Mouse (Mus musculus) embryonic facial prominence, embryonic 14.5 days (tissue): ENCODE data around the gene Cask. TPM values are rescaled to one million over a fixed set of nuclear protein-coding genes. Genes with fewer than 3 reads are reported as not detected.

Source experiments
- ATAC-seq: fragments of 200-750 bp; cut with Nextera tagmentation; 2 replicates; pipeline ENCODE4 v1.8.0; 2017; ENCODE audit warnings: low read depth, moderate number of reproducible peaks, moderate TSS enrichment
- DNase-seq: peaks from one replicate; pipeline ENCODE4 v3.0.0-alpha.2; 2015; ENCODE audit warnings: low spot score
- H3K27ac ChIP-seq: fragments of 300-500 bp; sonication (generic); replicated peaks from 2 replicates; pipeline ENCODE4 v1.5.1; 2014; ENCODE audit warnings: low read depth, mild to moderate bottlenecking, low read length, moderate library complexity
- H3K27me3 ChIP-seq: fragments of 300-500 bp; sonication (generic); replicated peaks from 2 replicates; pipeline ENCODE4 v1.6.1; 2014; ENCODE audit warnings: low read length; ENCODE audit not compliant: control insufficient read depth, insufficient read depth
- H3K36me3 ChIP-seq: fragments of 300-500 bp; sonication (generic); 2 replicates; pipeline ENCODE4 v1.6.1; 2014; ENCODE audit warnings: low read length, mixed read lengths; ENCODE audit not compliant: control insufficient read depth, insufficient read depth
- H3K4me1 ChIP-seq: fragments of 300-500 bp; sonication (generic); 2 replicates; pipeline ENCODE4 v1.6.1; 2014; ENCODE audit warnings: antibody characterized with exemption, low read length; ENCODE audit not compliant: control insufficient read depth, insufficient read depth
- H3K4me2 ChIP-seq: fragments of 300-500 bp; sonication (generic); 2 replicates; pipeline ENCODE4 v1.6.1; 2014; ENCODE audit warnings: low read depth, mild to moderate bottlenecking, low read length, moderate library complexity, mixed read lengths
- H3K4me3 ChIP-seq: fragments of 300-500 bp; sonication (generic); 2 replicates; pipeline ENCODE4 v1.5.1; 2014; ENCODE audit warnings: low read depth, mild to moderate bottlenecking, low read length
- H3K9ac ChIP-seq: fragments of 300-500 bp; sonication (generic); 2 replicates; pipeline ENCODE4 v1.6.1; 2014; ENCODE audit warnings: low read depth, mild to moderate bottlenecking, low read length, moderate library complexity, mixed read lengths
- H3K9me3 ChIP-seq: fragments of 300-500 bp; sonication (generic); 2 replicates; pipeline ENCODE4 v1.6.1; 2016; ENCODE audit warnings: low read length; ENCODE audit not compliant: control insufficient read depth
- WGBS: fragments of 180-500 bp; shearing (Covaris S2); extraction: QIAGEN DNeasy Blood & Tissue Kit; methylation state at CpG from one replicate; pipeline ENCODE4 v1.1.7; 2014; 5-methylcytosine and 5-hydroxymethylcytosine counted together
- polyA plus RNA-seq: library from polyadenylated mRNA; unstranded; fragments of >200 nt; fragmentation: Nextera tagmentation; extraction: Ambion mirVana; gene quantifications from 2 replicates; pipeline ENCODE4 v1.2.1, GENCODE M21; 2014

Gene Cask
- polyA plus RNA-seq, 1 experiment from 2014 or later: 20.1 TPM

DNA sequence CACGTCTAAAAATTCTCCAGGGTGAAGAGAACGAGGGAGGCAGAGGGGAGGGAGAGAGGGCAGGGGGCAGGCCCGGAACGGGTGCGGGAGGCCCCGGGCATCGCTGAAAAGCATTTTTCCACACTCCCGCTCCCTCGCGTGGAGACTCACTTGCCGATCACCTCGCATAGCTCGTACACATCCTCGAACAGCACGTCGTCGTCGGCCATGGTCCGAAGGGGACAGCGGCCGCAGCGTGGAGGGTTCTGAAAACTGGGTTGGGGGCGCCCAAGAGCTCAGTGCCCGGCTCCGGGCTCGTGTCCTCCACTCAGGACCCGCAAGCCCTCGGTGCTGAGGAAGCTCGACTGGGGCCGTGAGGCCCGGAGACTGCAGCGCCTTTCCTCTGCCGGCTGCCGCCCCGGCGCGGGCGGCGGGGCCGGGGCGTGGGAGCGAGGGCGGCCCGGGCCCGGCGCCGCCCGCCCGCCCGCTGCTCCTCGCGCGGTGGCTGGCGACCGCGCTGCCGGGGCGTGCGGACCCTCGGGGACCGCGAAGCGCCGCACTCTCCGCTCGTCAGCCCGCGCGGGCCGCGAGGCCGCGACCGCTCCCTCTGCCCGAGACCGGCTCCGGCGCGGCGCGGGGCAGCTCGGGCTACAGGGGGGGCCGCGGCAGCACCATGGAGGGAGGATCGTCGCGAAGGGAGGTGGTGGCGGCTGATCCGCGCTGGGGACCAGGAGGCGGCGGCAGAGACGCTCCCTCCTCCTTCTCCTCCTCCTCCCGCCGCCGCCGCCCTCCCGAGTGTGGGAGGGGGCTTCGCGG is 5.1 kb downstream of the Cask start:
- Histone ChIP-seq H3K36me3 (no peaks in the 10 kb centered on the region), H3K27me3 (no peaks in the 10 kb centered on the region), H3K4me2 (peak overlapping the region; percentile 55), H3K4me3 (peak overlapping the region; percentile 55), H3K9me3 (no peaks in the 10 kb centered on the region), H3K27ac (peak overlapping the region; percentile 92), H3K4me1 (no peaks in the 10 kb centered on the region), H3K9ac (peak overlapping the region; percentile 78)
- WGBS: 26% methylated on average over 23 of the region's 100 CpGs
- ATAC-seq (peak; percentile 60), DNase-seq (peak; percentile 51)

DNA sequence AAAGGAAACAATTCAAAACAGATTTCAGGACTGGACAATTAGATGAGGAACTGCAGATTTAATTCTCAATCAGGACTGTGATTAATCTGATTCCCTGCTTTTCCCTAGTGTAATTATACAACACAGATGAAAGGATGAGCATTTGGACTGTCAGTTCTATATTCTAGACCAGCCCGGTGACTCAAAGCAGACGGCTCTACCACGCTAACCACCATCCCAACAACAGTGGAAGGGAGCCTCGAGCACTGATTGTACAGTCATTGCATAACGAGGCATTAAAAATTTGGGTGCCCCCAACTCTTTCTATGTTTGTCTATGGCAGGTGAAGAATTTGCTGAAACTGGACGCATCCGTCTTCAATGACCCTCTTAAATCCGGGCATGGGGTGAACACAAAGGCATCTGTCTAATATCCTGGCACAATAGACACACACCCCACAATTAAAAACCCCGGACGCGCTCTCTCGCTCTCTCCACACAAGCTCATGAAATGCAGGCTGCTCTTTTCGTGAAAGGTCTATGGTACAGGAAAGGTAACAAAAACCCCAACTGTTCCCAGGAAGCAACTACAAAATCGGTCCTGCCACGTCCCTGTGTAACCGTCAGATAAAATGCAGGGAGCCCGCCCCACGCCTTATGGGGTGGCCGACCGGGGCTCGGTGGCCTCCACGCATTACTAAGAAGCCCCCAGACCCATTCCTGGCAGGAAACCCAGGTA is 5.9 kb downstream of the Cask start:
- no peaks in the 10 kb centered on the region for H3K27me3 ChIP-seq
- no peaks in the 10 kb centered on the region for H3K4me1 ChIP-seq
- DNase-seq (peak; percentile 11), ATAC-seq (no peak)
- no peaks in the 10 kb centered on the region for H3K9me3 ChIP-seq
- peak overlapping the region; percentile 55 for H3K4me3 ChIP-seq
- WGBS: 31% methylated on average over 22 of the region's 22 CpGs
- H3K36me3 ChIP-seq: no peaks in the 10 kb centered on the region
- H3K4me2 ChIP-seq: peak overlapping the region; percentile 55
- H3K27ac ChIP-seq: peak overlapping the region; percentile 92
- H3K9ac ChIP-seq: peak overlapping the region; percentile 78

DNA sequence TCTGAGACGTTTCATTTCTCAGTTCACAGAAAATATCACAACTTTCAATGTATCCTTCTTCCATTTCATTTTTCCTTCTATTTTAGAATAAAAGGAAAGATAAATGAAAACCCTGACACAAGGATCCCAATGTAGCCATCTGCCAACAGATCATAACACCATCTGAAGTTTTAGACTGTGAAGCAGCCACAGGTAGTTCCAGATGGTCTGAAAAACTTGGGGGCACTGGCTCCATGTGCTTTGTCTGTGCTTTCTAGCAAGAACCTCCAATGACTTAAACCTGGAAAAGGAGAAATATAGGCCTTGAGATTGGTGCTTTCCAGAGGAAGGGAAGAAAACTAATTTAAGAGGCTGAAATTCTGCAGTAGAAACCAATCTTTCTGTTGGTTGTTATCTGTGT is 28.4 kb downstream of the Cask start:
- Histone ChIP-seq H3K27me3 (no peaks in the 10 kb centered on the region), H3K4me1 (no peaks in the 10 kb centered on the region), H3K9ac (no peak overlapping the region), H3K9me3 (no peaks in the 10 kb centered on the region), H3K27ac (no peak overlapping the region), H3K4me2 (no peak overlapping the region), H3K36me3 (no peaks in the 10 kb centered on the region), H3K4me3 (no peak overlapping the region)
- no peak for ATAC-seq
- DNase-seq: no peak
- 82% methylated on average over 1 of the region's 1 CpGs for WGBS

DNA sequence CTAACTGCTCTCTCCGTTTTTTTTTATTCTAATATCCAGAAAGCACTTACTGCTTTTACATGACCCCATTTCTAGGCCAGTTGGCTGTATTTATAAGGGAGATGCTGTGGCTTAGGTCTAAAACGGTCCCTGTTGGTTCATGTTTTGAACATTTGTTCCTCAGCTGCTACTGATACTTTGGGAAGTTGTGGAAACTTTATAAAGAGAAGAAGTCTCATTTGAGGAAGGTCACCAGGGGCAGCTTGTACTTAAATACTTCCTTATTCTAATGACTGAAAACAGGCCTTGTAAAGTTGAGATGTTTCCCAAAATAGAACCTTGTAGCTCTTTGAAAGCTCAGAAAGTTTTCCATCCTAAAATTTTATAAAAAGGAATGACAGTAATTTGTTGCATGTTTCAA is 52.4 kb downstream of the Cask start:
- no peaks in the 10 kb centered on the region for H3K9me3 ChIP-seq
- H3K27ac ChIP-seq: no peak overlapping the region
- H3K27me3 ChIP-seq: no peaks in the 10 kb centered on the region
- no peaks in the 10 kb centered on the region for H3K36me3 ChIP-seq
- H3K4me2 ChIP-seq: no peak overlapping the region
- H3K9ac ChIP-seq: no peak overlapping the region
- peak; percentile 5 for DNase-seq
- H3K4me1 ChIP-seq: no peaks in the 10 kb centered on the region
- no peak overlapping the region for H3K4me3 ChIP-seq
- WGBS: 43% methylated on average over 2 of the region's 2 CpGs
- ATAC-seq: no peak

DNA sequence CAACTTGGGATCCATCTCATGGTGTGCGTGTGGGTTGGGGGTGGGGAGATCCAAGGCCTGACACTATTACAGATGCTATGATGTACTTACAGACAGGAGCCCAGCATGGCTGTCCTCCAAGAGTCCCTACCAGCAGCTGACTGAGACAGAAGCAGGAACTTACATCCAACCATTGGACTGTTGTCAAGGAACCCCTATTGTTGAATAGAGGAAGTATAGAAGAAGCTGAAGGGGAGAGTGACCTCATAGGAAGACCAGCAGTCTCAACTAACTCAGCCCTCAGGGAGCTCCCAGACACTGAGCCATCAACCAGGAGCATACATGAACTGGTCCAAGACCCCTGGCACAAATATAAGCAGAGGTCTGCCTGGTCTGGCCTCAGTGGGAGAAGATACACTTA is 85.5 kb downstream of the Cask start:
- H3K9me3 ChIP-seq: 0 out of 2 replicates have a peak, but pooled peaks cover 3% of the 10 kb centered on the region
- 100% methylated on average over 1 of the region's 1 CpGs for WGBS
- no peak overlapping the region for H3K4me2 ChIP-seq
- no peak overlapping the region for H3K9ac ChIP-seq
- H3K27ac ChIP-seq: no peak overlapping the region
- DNase-seq (no peak), ATAC-seq (no peak)
- no peaks in the 10 kb centered on the region for H3K4me1 ChIP-seq
- H3K27me3 ChIP-seq: no peaks in the 10 kb centered on the region
- H3K36me3 ChIP-seq: no peaks in the 10 kb centered on the region
- no peak overlapping the region for H3K4me3 ChIP-seq

DNA sequence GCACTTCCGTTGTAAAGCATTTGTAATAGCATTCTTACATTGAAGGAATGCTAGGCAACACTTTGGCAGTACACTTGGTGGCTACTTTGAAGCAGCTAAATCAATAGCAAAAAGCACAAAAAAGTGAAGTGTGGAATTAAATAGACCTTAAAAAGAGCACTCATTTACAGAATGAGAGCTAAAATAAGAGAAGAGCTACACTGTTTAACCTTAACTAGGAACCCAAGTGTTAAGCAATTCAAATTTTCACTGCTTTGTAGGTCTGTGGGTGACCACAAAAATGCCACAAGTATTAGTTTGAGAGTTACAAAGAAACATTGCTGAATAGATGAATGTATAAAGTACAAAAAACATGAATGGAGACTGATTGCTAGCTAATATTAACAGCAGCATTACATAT is 86.1 kb downstream of the Cask start:
- no peak overlapping the region for H3K4me2 ChIP-seq
- DNase-seq: no peak
- no peaks in the 10 kb centered on the region for H3K27me3 ChIP-seq
- no peaks in the 10 kb centered on the region for H3K36me3 ChIP-seq
- H3K9ac ChIP-seq: no peak overlapping the region
- no peak overlapping the region for H3K4me3 ChIP-seq
- H3K27ac ChIP-seq: no peak overlapping the region
- no peak for ATAC-seq
- WGBS: 78% methylated on average over 1 of the region's 1 CpGs
- H3K9me3 ChIP-seq: 0 out of 2 replicates have a peak, but pooled peaks cover 3% of the 10 kb centered on the region
- no peaks in the 10 kb centered on the region for H3K4me1 ChIP-seq

DNA sequence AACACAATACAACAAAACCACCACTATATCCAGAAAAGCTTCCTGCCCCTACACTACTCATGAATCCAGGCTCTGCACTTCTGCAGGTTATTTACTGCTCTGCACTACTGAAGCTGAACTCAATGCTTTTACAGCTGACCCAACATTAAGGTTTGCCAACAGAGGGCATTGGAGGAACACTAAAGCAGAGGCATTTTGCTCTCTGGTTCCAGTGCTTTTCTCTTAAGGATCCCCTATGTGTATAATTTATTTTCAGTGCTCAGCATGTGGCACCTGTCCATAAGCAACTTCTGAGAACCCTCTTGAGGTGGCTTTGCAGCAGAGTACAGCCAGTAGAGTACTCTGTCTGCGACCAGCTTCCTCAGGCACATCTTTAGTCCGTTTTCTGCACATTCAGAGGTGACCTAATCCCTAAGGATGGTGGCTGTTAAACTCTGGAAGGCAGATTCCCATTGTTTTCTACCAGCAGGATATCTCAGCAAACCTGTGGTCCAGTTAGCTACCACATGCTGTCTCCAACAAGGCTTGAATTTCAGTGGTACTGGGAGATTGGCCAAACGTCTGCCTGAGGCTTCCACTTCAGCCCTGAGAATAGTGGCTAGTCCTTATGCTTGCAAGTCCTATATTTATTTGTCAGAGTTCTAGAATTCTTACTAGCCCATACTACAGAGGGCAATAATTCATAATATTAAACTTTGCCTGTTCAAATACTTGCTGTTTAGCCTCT is 93.7 kb downstream of the Cask start:
- whole genome bisulfite sequencing: 24% methylated on average over 3 of the region's 3 CpGs
- ATAC-seq (no peak), DNase-seq (no peak)
- Histone ChIP-seq H3K4me2 (no peak overlapping the region), H3K27me3 (no peaks in the 10 kb centered on the region), H3K36me3 (no peaks in the 10 kb centered on the region), H3K4me1 (no peaks in the 10 kb centered on the region), H3K27ac (no peak overlapping the region), H3K9me3 (no peaks in the 10 kb centered on the region), H3K4me3 (no peak overlapping the region), H3K9ac (no peak overlapping the region)

DNA sequence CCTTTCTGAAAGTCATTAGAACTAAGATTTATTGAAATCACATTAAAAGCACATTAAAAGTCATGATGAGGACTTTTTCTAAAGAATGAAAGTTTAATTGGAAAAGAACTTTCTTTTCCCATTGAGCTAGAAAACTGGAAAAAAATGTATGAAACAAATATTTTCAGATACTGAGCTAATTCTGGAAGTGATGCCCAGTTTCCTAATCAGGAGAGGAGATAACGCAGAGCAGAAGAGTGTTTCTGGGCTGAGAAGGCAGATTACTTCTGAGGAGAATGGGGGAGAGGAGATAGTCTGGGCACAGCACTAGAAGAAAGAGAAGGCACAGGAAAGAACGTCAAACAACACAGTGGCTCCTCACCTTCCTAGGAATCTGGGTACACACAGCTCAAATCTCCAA is 110.1 kb downstream of the Cask start:
- no peaks in the 10 kb centered on the region for H3K36me3 ChIP-seq
- no peak overlapping the region for H3K4me2 ChIP-seq
- WGBS: 68% methylated on average over 2 of the region's 2 CpGs
- no peak overlapping the region for H3K9ac ChIP-seq
- no peaks in the 10 kb centered on the region for H3K4me1 ChIP-seq
- ATAC-seq: no peak
- no peaks in the 10 kb centered on the region for H3K9me3 ChIP-seq
- no peak overlapping the region for H3K4me3 ChIP-seq
- no peak overlapping the region for H3K27ac ChIP-seq
- H3K27me3 ChIP-seq: no peaks in the 10 kb centered on the region
- no peak for DNase-seq
